Mouse (Mus musculus): ENCODE measurements around the gene Prkab2.
A peak's percentile ranks its signal among the peaks of the same experiment; 100 is the strongest.

The Prkab2 gene

DNA sequence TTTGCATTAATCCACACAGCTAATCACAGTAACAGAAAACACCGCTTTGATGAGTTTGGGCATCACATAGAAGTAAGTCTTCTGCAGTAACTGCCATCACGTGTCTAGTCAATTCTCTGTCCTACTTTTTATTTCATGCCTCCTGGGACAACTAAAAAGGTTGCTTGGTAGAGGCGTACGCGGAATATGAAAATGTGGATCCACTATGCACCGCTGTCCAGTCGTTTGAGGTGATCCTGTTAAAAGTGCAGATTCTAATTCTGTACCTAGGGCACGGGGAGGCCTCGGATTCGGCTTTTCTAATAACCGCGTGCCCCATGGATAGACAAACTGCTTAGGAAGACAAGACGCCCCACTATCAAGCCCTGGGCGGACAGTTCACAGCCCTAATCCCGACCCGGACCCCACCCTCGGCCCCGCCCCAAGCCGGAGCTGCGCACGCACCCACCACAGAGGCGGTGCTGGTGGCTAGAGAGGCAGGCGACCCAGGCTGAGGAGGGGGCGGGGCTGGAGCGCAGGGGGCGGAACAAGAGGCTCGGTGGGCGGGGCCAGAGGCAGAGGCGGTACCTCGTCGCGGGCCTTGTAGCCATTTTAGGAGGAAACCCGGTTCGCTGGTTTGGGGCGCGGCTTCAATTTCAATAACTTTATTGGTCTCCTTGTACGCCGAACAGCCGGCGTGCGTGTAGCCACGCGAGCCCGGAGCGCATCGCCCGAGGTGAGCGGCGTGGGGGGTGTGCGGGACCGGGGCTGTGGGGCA, at the start of gene Prkab2:
Gene Prkab2 (plus strand): TSS at position 539 of the 757 bp plus-strand sequence.
- peak; percentile 98 for DNase-seq

- peak; percentile 44 for DNase-seq
Observed at GRCm38 (mm10) chr3:97609201-97609844, 48.7 kb upstream of the Prkab2 start.

DNA sequence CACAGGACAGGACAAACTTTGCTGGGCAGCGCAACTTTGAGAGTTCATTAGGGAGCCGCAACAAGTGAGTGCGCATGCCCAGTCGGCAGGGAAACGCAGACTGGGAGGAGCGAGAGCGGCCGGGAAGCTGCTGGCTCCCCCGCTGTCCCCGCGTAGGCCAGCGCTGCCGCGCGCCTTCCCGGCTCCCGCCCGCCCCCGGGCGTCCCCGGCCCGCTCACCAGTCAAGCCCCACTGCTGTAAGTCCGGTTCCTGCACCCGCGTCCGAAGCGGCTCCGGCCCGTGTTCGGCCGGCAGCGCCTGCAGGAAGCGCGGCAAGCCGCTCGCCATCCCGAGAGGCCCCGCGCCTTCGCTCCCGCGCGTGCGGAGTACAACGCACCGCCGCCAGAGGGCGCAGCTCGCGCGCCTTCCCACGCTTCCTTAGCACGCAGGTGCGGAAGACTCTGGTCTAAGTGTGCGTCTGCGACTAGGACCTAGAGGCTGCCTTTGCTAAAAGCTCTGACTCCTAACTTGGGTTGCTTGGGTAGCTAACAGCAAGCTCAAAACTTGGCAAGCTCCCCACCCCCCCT, 48.1 kb upstream of the Prkab2 start, which contains the start of gene Chd1l:
Gene Chd1l (minus strand): TSS at position 359 of the 566 bp plus-strand sequence.
- DNase-seq = peak; percentile 95

- DNase-seq = no peak
Observed at GRCm38 (mm10) chr3:97611021-97611420, 47.0 kb upstream of the Prkab2 start.

GRCm38 (mm10) chr3:97615154-97615553, 42.8 kb upstream of the Prkab2 start:
- DNase-seq = no peak

- DNase-seq = no peak
Observed at GRCm38 (mm10) chr3:97615933-97616332, 42.1 kb upstream of the Prkab2 start.

- no peak for DNase-seq
Observed at GRCm38 (mm10) chr3:97617091-97617825, 40.7 kb upstream of the Prkab2 start.

DNA sequence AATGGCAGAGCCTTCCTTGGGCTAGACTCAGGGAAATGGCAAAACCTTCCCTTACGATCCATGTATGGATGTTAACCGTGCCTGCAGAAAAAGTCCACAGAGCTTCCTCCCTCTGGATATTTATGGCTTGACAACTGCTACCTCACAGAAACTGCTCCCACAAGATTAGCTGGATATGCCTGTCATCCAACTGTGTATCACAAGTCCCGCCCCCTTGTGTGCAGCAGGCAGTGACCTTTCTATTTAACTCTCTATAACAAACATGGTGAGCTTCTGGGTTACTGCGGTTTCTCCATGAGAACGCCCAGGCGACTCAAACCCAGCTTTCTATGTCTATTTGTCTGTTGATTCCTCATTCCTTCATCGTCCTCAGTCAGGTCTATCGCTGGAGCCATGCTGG, 40.1 kb upstream of the Prkab2 start:
- no peak for DNase-seq

DNA sequence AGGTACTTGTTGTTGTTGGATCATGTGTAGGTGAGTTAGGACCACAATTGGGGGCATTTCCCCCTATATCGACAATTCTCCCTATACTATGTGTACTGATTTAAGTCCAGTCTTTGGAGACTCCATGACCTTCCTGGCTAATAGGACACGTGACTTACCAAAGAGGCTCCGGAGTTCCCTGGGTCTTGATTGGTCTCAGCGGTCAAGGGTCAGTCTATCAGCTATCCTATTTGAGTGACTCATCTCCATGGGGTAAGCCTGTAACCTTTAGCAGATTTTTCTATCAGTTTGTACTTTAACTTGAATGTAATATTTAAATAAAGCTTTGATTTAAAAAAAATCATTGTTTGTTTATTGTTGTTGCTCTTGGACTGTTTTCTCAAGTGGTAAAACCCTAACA, 37.3 kb upstream of the Prkab2 start:
- DNase-seq = no peak

DNA sequence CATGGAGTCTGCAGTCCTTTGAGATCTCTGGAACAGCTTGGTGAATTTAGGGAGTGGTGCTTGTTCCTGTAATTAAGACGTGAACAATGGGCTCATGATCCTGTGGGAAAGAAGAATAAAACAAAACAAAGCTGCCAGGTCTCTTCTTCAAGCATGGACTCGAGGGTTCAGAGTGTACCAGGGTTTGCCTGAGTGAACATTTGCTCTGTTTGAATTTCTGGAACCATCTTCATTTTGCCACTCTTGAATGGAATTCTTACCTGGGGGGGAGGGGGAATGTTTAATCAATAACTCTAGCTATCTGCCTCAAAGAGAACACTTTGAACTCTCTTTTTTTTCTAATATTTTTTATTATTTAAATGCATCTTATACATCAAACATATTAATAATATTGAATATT, 33.4 kb upstream of the Prkab2 start:
- DNase-seq = no peak

- no peak for DNase-seq
Observed at GRCm38 (mm10) chr3:97627893-97628292, 30.1 kb upstream of the Prkab2 start.

GRCm38 (mm10) chr3:97628391-97629001, 29.5 kb upstream of the Prkab2 start, which contains the start of gene Fmo5:
Fmo5 (plus strand) TSS chr3:97628804.
- peak; percentile 57 for DNase-seq

- no peak for DNase-seq
Observed at GRCm38 (mm10) chr3:97629941-97630340, 28.1 kb upstream of the Prkab2 start.

- DNase-seq = no peak
Observed at GRCm38 (mm10) chr3:97630746-97631145, 27.2 kb upstream of the Prkab2 start.

DNA sequence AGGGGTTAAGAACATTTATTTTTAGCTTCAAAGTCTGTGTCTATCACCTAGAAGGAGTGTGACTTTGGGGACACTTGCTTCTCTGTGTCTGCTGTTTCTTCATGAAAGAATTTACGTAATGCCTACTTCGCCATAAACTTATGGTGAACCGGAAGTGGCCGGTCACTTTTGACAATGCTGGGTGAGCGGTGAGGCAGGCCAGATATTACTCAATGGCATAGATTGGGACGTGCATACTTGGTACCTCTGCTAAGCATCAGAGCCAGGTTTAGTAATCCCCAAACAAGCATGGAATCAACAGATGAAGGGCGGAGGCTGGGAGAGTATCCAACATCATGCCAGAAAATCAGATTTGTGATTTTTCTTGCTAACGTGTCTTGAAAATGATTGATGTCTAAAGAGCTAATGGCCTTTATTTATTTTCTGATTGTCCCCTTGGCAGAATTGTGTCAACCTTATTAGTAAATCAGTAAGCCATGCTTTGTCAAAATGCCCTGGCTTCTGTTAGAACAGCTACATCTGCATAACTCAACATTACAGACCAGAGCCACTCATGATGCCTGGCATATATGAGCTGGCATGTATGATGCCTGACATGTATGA, 26.6 kb upstream of the Prkab2 start:
- DNase-seq = no peak

DNA sequence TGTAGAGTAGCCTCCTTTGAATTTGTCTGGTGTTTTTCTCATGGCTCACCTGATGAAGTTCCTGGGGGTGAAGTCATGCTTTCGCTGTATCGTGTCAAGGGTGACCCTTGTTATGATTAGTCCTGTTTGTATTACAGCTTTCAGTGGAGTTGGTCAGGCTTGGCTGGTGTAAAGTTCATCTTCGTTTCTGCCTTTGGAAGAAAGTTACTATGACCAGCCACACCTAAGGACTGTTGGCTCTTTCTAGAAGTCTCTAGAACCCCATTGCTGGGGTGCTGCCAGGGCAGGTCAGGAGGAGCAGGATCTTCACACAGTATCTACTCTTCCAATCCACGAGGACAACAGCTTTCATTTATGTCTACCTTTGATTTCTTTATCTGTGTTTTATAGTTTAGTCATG, 24.5 kb upstream of the Prkab2 start:
- no peak for DNase-seq

DNA sequence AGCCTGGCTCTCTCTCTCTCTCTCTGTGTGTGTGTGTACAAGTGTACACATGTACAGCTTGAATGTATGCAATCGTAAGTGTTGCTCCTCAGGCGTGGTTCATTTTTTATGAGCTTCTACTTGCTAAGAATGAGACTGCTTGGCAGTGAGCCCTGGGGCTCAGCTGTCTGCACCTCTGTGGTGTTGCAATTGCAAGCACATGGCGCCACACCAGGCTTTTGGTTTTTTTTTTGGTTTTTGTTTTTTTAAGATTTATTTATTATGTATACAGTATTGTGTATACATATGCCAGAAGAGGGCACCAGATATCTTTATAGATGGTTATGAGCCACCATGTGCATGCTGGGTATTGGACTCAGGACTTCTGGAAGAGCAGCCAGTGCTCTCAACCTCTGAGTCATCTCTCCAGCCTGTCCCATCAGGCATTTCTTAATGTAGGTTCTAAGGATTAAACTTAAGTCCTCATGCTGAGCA, 23.7 kb upstream of the Prkab2 start:
- DNase-seq = no peak

DNA sequence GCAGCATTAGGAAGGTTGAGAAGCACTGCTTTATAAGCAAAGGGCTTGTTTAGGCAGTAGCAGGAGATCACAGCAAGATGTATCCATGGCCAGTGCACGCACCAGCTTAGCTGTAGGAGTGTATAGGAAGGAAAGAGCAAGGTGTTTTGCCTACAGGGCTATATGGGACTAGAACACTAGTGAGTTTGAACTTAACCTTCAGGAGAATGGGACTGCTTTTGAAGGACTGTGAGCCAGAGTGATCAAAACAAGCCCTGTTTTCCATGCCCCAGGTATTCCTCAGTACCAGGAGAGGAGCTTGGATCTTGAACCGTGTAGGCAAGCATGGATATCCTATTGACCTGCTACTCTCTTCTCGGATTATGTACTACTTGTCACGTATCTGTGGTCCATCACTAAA, 16.6 kb upstream of the Prkab2 start:
- no peak for DNase-seq

GRCm38 (mm10) chr3:97642001-97642400, 16.0 kb upstream of the Prkab2 start:
- no peak for DNase-seq

- DNase-seq = no peak
Observed at GRCm38 (mm10) chr3:97648518-97648917, 9.5 kb upstream of the Prkab2 start.

DNA sequence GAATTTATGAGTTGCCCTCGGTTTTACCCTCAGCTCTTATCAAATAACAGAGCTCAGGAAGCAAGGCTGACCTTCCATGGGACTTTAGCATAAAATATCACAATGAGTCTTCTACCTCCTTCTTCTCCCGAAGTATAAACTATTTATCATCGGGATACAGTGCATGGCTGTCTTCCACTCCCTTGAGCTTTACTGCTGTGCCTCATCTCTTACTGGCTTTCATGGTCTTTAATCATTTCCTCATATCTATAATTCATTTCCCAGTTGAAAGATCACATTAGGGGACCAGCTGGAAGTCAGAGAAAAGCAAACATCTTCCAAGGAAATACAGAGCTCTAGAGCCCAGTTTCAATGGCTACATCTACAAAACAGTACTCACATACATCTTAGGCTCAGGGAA, 9.0 kb upstream of the Prkab2 start:
- no peak for DNase-seq

GRCm38 (mm10) chr3:97649469-97649868, 8.5 kb upstream of the Prkab2 start:
- DNase-seq = no peak

All from embryo, embryonic 11 days (tissue).